Mouse (Mus musculus): ENCODE measurements around the gene Ctsd. TPM values are rescaled to one million over a fixed set of nuclear protein-coding genes. Genes with fewer than 3 reads are reported as not detected.

Gene Ctsd
- polyA plus RNA-seq, 1 experiment from 2014 or later: 443 TPM

GRCm38 (mm10) chr7:142331281-142331680, 56.6 kb downstream of the Ctsd start:
- H3K9me3 ChIP-seq: no peaks in the 10 kb centered on the region
- H3K27me3 ChIP-seq (replicated peaks): no peaks in the 10 kb centered on the region
- H3K36me3 ChIP-seq: no peaks in the 10 kb centered on the region
- WGBS: 50% methylated on average over 4 of the region's 4 CpGs
- peak overlapping the region; percentile 97 for H3K27ac ChIP-seq (replicated peaks)
- ATAC-seq (ENCODE audit: extremely low read depth, insufficient number of reproducible peaks, low FRiP score, low TSS enrichment): no peak
- H3K4me1 ChIP-seq: peaks cover 58% of the 10 kb centered on the region
- no peak overlapping the region for H3K4me2 ChIP-seq
- no peak overlapping the region for H3K4me3 ChIP-seq
- H3K9ac ChIP-seq: peak overlapping the region; percentile 55

- Histone ChIP-seq H3K4me1 (peaks cover 60% of the 10 kb centered on the region), H3K27ac (replicated peaks) (peak overlapping the region; percentile 97), H3K9ac (peak overlapping the region; percentile 55), H3K4me2 (peak overlapping the region; percentile 12; the same call in 1 of the 2 replicates), H3K9me3 (no peaks in the 10 kb centered on the region), H3K27me3 (replicated peaks) (no peaks in the 10 kb centered on the region), H3K4me3 (no peak overlapping the region), H3K36me3 (no peaks in the 10 kb centered on the region)
- peak; percentile 78 for ATAC-seq (ENCODE audit: extremely low read depth, insufficient number of reproducible peaks, low FRiP score, low TSS enrichment)
- WGBS: 7% methylated on average over 9 of the region's 9 CpGs
These were observed 57.5 kb downstream of the Ctsd start for GRCm38 (mm10) chr7:142330271-142330724.

DNA sequence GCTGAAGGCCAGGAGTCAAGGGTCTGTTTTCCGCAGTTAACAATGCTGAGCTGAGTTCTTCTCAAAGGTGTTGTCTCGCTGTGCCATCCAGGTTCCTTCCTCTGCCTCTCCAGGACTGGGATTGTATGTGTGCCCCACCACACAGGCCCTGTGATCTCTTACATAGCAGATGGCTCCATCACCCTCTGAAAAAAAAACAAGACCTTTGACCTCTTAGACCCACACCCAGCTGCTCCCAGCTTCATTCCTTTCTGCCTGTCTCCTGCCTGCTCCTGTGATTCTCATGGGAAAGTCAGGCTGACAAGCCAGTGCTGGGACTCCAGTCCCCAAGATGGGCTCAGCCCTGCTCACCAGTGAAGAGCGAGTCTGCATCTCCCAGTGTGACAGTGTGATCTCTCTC, 59.3 kb downstream of the Ctsd start:
- H3K4me3 ChIP-seq: no peak overlapping the region
- H3K9ac ChIP-seq: peak overlapping the region; percentile 59; the same call in 1 of the 2 replicates
- no peaks in the 10 kb centered on the region for H3K27me3 ChIP-seq (replicated peaks)
- H3K27ac ChIP-seq (replicated peaks): peak overlapping the region; percentile 97
- no peak overlapping the region for H3K4me2 ChIP-seq
- 62% methylated on average over 3 of the region's 3 CpGs for whole genome bisulfite sequencing
- peaks cover 59% of the 10 kb centered on the region for H3K4me1 ChIP-seq
- no peaks in the 10 kb centered on the region for H3K9me3 ChIP-seq
- H3K36me3 ChIP-seq: no peaks in the 10 kb centered on the region
- ATAC-seq (ENCODE audit: extremely low read depth, insufficient number of reproducible peaks, low FRiP score, low TSS enrichment): no peak

- WGBS: 22% methylated on average over 9 of the region's 9 CpGs
- Histone ChIP-seq H3K36me3 (no peaks in the 10 kb centered on the region), H3K9me3 (no peaks in the 10 kb centered on the region), H3K4me1 (peaks cover 64% of the 10 kb centered on the region), H3K9ac (0 out of 2 replicates have a peak overlapping the region, but pooled peaks have one; percentile 52), H3K27me3 (replicated peaks) (no peaks in the 10 kb centered on the region), H3K4me3 (no peak overlapping the region), H3K27ac (replicated peaks) (peak overlapping the region; percentile 97), H3K4me2 (no peak overlapping the region)
- no peak for ATAC-seq (ENCODE audit: extremely low read depth, insufficient number of reproducible peaks, low FRiP score, low TSS enrichment)
These were observed 61.0 kb downstream of the Ctsd start for GRCm38 (mm10) chr7:142326714-142327445.

Other genes starting within 250 kb of the Ctsd start
- not detected in 2 replicates for gene Gm45337, start 243.4 kb downstream of the Ctsd start, polyA plus RNA-seq (2015; fragmentation: Nextera tagmentation; extraction: Ambion mirVana)
- gene Gm29735, start 230.9 kb downstream of the Ctsd start, polyA plus RNA-seq (2015; fragmentation: Nextera tagmentation; extraction: Ambion mirVana): not detected in 2 replicates
- gene Gm4553, start 222.3 kb downstream of the Ctsd start, polyA plus RNA-seq (2015; fragmentation: Nextera tagmentation; extraction: Ambion mirVana): not detected in 2 replicates
- gene Krtap5-2, start 212.0 kb downstream of the Ctsd start, polyA plus RNA-seq (2015; fragmentation: Nextera tagmentation; extraction: Ambion mirVana): not detected in 2 replicates
- gene Gm10153, start 197.6 kb downstream of the Ctsd start, polyA plus RNA-seq (2015; fragmentation: Nextera tagmentation; extraction: Ambion mirVana): not detected in 2 replicates
- gene Krtap5-3, start 186.7 kb downstream of the Ctsd start, polyA plus RNA-seq (2015; fragmentation: Nextera tagmentation; extraction: Ambion mirVana): not detected in 2 replicates
- gene Gm7579, start 176.2 kb downstream of the Ctsd start, polyA plus RNA-seq (2015; fragmentation: Nextera tagmentation; extraction: Ambion mirVana): not detected in 2 replicates
- gene Krtap5-5, start 158.1 kb downstream of the Ctsd start, polyA plus RNA-seq (2015; fragmentation: Nextera tagmentation; extraction: Ambion mirVana): not detected in 2 replicates
- gene Gm40460, start 147.0 kb downstream of the Ctsd start, polyA plus RNA-seq (2015; fragmentation: Nextera tagmentation; extraction: Ambion mirVana): not detected in 2 replicates
- not detected in 2 replicates for gene Gm2431, start 129.7 kb downstream of the Ctsd start, polyA plus RNA-seq (2015; fragmentation: Nextera tagmentation; extraction: Ambion mirVana)
- not detected in 2 replicates for gene Gm4559, start 113.7 kb downstream of the Ctsd start, polyA plus RNA-seq (2015; fragmentation: Nextera tagmentation; extraction: Ambion mirVana)
- not detected in 2 replicates for gene Krtap5-1, start 90.9 kb downstream of the Ctsd start, polyA plus RNA-seq (2015; fragmentation: Nextera tagmentation; extraction: Ambion mirVana)
- gene Krtap5-4, start 84.5 kb downstream of the Ctsd start, polyA plus RNA-seq (2015; fragmentation: Nextera tagmentation; extraction: Ambion mirVana): not detected in 2 replicates
- 6.5 and 7.5 TPM in 2 replicates for gene Ifitm10, start 14.3 kb downstream of the Ctsd start, polyA plus RNA-seq (2015; fragmentation: Nextera tagmentation; extraction: Ambion mirVana)
- gene Gm49369, start 5.4 kb downstream of the Ctsd start, polyA plus RNA-seq (2015; fragmentation: Nextera tagmentation; extraction: Ambion mirVana): 2.3 TPM in 1 of 2 replicates, not detected in the other
- 0.19 and 0.41 TPM in 2 replicates for gene Syt8, start 46.8 kb upstream of the Ctsd start, polyA plus RNA-seq (2015; fragmentation: Nextera tagmentation; extraction: Ambion mirVana)
- 34.8 and 41.9 TPM in 2 replicates for gene Tnni2, start 53.8 kb upstream of the Ctsd start, polyA plus RNA-seq (2015; fragmentation: Nextera tagmentation; extraction: Ambion mirVana)
- 51.0 and 54.6 TPM in 2 replicates for gene Lsp1, start 72.8 kb upstream of the Ctsd start, polyA plus RNA-seq (2015; fragmentation: Nextera tagmentation; extraction: Ambion mirVana)
- 4.0 and 5.4 TPM in 2 replicates for gene Tnnt3, start 110.8 kb upstream of the Ctsd start, polyA plus RNA-seq (2015; fragmentation: Nextera tagmentation; extraction: Ambion mirVana)
- gene Mrpl23, start 144.6 kb upstream of the Ctsd start, polyA plus RNA-seq (2015; fragmentation: Nextera tagmentation; extraction: Ambion mirVana): 15.6 and 17.7 TPM in 2 replicates

Data from heart, embryonic 13.5 days (tissue).